Mouse (Mus musculus): ENCODE data around the gene Rtkn2.
A peak's percentile ranks its signal among the peaks of the same experiment; 100 is the strongest.

The Rtkn2 gene

DNA sequence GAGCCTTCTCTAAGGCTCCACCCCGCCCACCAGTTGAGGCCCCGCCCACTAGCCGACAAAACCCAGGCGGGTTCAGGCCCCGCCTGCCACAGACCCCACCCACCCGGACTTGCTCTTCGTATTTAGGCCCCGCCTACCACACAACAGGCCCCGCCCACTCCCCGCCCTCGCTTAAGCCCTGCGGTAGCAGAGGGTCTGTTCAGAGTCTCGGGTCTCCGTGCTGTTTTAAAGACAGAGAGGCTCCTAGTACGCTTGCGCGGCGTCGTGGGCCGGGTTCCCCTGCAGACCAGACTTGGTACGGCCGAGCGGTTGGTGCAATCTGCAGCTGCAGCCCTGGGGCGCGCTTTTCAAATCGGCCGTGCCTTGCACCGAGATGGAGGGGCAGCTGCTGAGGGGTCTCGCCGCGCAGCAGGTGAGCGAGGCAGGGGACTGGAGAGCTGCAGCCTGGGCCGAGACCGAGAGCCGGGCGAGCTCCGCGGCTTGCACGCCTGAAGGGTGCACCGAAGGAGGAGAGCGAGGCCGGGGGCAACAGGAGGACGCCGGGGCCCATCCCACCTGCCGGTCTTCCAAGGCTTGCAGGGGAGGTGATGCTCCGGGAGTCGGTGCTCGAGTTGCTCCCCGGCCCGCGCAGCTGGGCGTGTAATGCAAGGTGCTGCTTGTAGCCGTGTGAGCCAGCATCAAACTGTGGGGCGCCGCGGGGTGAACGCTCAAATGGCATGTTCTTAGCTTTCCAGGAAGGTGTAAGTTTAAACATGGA is at the start of gene Rtkn2:
Gene Rtkn2, plus strand, starts transcription at position 170 of the 757 bp plus-strand sequence.
- DNase-seq (ENCODE audit: low read depth, low spot score): peak; percentile 98

DNA sequence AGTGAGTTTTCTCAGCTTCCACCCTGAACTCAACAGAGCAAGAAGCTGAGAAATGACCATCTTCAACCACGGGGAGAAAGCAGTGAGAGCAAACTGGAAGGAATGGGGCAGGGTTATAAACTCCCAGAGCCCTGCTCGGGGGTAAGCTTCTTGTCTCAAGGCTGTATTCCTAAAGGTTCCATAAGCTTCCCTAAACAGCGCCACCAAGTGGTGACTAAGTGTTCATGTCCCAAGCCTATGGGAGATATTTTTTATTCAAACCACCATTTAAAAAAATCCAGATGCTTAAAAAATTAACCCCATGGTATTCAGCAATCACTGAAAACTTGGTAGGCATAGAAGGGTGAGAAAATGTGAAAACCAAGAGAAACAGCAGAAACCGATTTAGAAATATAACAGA is 48.0 kb upstream of the Rtkn2 start:
- DNase-seq (ENCODE audit: low read depth, low spot score): peak; percentile 54

DNA sequence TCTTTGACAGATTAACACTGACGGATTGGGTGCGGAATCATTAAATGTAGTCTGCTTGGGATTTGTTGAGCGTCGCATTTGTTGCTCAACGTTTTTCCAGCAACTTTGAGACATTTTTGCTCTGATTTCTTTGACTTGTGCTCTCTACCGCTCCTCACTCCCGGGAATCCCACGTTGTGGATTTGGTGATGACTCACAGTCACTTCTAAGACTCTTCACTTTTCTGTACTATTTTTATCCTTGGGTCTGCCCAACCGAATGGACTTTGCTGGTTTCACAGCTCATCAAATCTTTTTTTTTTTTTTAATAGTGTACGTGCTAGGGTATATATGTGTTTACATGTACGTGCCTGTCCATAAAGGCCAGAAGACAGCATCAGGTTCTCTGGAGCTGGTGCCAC is 46.6 kb upstream of the Rtkn2 start:
- DNase-seq (ENCODE audit: low read depth, low spot score): no peak

DNA sequence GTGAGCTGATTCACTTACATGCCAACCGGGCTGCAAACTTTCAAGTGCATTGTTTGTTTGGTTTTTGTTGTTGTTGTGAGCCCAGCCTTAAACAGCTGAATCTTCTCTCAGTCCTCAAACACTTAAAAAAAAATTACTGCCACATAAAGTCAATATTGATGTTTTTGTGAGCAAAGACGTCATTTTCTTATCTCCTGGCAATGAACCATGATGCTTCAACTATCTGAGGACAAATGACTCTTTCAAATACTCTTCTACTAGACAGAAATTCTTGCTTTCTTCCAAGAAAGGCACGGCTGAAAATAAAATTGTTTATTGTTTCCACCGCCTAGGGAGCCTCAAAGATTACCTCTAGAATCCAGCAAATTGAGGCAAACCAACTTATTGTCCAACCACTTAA is 42.4 kb upstream of the Rtkn2 start:
- no peak for DNase-seq (ENCODE audit: low read depth, low spot score)

DNA sequence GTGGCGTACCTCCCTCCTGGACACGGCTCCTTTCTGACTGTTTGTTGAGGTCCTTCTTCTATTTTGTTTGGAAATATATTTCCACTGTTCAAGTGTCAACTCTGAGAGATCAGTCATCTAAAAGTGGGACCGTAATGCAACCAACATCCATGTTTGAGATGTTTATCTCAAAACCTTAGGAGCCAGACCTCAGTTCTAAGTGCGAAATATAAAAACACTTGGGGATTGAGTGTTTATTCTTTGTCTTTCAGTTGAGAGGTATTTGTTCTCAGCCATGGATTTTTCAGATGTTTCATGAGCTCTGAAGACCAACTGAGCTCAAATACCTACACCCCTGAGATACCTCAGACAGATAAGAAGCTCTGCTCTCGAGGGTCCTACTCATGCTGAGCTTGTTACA is 41.6 kb upstream of the Rtkn2 start:
- DNase-seq (ENCODE audit: low read depth, low spot score): no peak

DNA sequence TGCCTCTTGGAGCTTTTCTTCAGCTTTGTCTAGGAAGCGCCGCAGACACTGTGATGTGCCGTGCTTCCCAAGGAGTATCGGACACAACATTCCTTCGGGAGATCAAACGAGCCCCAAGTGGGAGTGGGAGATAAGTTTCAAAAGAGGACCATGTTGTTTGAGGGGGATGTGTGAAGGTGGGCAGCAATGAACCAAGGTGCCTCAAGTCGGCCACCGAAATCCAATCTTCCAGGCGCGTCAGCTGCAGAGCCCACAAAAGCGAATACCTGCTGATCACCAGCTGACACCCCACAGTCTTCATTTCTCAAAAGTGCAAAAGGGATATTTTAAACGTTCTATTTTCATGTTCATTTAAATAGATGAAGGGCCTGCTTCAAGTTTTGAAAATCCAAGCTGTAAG is 39.8 kb upstream of the Rtkn2 start:
- no peak for DNase-seq (ENCODE audit: low read depth, low spot score)

DNA sequence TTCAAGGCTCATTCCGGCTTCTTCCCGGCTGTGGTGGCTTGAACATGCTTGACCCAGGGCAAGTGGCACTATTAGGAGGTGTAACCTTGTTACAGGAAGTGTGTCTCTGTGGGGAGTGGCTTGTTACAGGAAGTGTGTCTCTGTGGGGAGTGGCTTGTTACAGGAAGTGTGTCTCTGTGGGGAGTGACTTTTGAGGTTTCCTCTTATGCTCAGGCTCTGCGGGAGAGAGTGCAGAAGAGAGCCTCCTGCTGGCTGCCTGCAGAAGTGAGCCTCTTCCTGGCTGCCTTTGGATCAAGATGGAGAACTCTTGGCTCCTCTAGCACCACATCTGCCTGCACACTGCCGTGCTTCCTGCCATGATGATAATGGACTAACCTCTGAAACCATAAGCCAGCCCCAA is 35.9 kb upstream of the Rtkn2 start:
- DNase-seq (ENCODE audit: low read depth, low spot score): peak; percentile 75

DNA sequence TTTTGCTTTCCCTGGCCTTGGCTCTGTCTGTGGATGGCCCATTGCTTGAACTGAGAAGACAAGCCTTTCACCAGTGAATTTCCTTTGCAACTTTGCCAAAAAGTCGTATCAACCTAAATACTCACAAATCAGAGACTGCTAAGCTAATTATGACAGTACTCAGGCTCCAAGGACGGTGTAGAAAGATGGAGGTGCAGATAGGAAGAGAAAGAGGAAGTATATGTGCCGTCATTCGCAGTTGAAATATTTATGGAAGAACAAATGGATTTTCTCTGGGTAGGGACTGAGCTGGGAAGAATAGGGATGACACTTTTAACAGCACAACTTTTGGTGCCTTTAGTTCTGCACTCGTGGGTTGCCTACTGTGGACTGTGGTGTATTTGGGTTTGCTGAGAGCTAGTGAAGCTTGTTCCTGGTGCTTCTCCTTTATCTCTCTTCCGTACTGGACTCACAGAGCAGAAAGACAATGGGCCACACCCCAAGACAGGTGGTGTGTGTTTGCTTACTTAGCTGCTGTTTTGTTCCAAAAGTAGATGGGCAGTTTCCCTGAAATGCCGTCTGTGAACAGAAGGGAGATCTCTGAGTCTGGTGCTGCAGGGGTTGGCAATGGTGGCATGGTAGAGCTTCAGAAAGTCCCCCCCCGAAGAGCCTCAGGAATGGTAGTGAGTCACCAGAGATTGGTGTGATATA is 29.2 kb upstream of the Rtkn2 start:
- DNase-seq (ENCODE audit: low read depth, low spot score): peak; percentile 10

DNA sequence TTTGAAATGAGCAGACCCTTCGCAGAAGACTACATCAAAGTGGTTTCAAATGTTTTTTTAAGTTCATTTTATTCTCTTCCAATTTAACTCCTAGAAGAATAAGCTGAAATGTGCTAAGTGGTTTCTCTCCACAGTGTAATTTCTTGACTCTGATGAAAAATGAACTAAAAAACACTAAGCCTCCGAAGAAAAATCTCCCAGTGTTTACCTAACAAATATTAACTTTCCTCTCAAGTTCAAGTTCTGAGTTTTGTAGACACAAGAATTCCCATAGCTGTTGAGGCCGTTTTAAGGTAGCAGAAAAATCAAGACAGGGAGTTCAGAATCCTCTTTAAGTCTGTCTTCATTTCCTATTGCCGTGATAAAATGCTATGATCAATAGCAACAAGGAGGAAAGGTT is 27.7 kb upstream of the Rtkn2 start:
- no peak for DNase-seq (ENCODE audit: low read depth, low spot score)

DNA sequence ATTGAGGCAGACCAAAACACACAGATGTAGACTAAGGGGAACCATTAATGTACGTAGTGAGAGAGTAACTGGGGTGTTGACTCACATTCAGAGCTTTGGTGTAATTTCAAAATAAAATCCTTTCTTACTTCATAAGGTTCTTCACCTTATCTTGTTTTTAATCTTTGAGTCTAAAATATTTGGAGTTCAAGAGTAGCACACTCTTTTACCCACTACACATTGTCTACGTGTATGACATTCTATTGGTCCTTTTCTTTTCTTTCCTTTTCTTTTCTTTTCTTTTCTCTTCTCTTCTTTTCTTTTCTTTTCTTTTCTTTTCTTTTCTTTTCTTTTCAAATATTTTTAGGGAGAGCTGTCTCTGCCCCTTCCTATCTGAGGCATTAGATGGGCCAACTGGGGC is 23.4 kb upstream of the Rtkn2 start:
- DNase-seq (ENCODE audit: low read depth, low spot score): no peak

DNA sequence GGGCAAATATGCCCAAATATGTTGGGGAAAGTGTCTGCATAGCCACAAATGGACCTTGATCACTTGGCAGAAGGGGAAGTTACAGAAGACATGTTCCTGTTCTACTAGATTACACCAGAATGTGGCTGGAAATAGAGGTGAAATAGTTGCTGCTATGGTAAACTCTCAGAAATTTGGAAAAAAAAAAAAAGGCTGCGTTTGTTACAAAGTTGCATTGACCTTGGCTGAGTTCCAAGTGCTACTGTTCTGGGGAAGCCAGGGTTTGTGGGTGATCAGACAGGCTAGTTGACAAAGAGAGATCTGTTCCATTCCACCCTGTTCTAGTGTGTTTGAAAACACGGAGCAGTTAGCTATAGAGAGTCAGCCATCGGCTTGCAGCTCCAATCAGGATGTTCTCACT is 19.4 kb upstream of the Rtkn2 start:
- no peak for DNase-seq (ENCODE audit: low read depth, low spot score)

DNA sequence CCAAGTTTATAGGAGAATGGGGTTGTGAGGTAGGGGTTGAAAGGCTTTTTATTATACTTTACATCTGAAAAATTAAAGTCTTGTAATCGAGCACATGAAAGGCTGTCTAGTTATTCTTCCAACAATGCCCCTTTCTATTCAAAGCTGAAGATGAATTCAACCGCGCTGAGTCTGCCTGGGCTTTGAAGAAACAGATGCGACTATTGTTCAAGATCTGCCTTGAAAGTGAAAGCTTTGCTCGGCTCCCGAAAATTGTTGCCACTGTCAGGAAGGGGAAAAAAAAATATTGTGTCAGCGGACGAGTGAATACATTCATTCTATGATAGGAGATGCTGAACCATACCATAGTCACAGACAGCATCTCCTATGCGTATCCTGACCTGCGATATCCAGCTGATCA is 16.9 kb upstream of the Rtkn2 start:
- no peak for DNase-seq (ENCODE audit: low read depth, low spot score)

DNA sequence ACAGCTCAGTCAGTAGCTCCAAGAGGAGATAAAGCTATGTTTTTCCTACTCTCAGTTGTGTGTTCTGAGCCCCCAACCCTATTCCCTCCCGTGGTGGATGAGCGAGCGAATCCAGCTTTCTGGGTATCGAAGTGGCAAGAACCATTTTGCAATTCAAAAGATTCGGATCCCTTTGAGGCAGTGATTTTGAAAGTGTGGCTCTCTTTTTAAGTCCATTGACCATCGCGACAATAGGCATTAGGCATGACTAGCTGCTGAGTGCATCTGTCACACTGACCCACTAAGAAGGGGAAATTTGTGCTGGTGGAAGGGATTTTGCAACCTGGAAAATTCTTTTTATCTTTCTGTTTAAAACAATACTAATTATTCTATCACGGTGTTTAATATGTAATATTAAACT is 15.3 kb upstream of the Rtkn2 start:
- DNase-seq (ENCODE audit: low read depth, low spot score): no peak

DNA sequence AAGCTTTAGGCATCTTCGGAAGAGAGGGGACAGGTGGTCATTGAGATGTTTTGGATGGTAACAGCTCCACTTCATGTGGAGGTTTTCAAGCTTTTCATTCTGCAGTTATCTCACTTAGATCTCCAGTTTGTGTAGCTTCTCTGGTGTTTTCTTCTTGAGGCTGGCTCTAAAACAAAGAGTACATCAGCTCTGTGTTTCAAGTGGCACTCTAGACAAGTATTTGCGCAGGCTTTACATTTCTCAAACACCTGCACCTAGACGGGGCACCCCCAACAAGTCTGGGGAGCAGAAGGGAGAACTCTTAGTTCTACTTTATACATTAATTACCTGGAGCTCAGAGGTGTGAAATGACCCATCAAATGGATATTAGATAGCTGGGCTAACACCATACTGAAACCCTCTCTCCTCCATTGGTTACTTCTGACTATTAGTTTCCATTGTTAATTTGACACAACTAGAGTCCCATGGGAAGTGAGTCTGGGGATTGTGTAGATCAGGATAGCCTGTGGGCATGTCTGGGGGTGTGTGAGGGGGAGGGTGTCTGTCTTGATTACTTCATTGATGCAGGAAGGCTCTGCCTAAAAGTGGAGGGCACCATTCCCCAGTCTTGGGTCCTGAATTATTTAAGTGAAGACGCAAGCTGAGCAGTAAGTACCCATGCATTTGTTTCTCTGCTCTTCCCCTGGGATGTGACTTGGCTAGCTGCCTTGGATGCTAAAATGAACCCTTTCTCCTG is 14.0 kb upstream of the Rtkn2 start:
- no peak for DNase-seq (ENCODE audit: low read depth, low spot score)

DNA sequence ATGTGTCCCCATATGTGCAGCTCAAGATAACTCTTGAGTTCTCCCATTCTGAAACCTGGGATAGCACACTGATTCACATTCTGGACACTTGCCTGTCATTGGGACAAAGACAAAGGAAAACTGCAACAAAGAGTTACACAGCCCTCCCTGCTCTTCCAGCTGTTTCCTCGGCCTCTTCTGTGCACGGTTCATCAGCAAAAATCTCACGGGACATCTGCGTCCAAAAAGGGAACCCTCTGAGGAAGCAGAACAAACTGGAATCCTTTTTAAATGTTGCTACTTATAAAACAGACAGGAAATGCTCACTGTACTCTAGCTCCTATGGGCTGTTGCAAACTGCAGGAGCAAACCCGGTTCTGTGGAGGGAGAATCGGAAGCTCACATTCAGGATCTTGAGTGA is 13.3 kb upstream of the Rtkn2 start:
- DNase-seq (ENCODE audit: low read depth, low spot score): no peak

DNA sequence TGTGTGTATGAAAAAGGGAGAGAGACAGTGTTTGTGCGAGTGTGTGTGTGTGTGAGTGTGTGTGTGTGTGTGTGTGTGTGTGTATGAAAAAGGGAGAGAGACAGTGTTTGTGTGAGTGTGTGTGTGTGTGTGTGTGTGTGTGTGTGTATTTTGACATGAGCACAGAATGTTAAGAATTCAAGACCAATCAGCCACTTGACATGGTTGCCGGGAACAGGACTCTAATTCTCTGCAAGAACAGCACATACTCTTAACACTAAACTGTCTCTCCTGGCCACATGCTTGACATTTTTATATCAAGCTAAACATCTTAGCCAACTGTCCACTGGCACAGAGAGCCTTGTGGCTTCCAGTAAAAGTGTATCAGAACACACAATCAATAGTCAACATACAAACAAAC is 12.4 kb upstream of the Rtkn2 start:
- no peak for DNase-seq (ENCODE audit: low read depth, low spot score)

DNA sequence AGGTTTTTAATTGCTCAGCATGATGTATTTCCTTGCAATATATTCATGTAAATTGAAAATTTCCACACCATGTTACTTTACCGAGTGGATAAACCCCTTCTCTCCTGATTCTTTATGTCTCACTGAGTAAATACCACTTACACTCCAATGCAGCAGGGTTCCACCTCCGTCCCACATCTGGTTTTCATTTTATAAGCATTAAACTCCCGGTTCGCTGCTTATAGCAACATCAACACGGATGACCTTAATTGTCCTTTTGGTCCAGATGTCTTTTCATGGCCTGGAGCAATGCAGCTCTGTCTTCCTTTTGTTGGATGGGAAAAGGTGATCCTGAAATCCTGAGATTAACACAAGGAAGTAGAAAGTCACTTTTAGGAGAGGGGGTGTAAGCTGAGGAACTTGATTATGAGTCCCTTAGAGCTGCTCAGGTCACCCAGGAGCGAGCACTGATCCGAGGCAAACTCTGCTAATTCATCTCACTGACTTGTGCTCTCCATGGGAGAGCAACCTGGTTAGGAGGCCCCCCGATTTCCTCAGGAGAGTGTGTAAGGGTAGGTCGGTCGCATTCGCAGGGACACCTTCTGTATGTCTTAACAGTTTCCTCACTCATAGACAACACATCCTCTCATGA is 8.1 kb upstream of the Rtkn2 start:
- DNase-seq (ENCODE audit: low read depth, low spot score): no peak

DNA sequence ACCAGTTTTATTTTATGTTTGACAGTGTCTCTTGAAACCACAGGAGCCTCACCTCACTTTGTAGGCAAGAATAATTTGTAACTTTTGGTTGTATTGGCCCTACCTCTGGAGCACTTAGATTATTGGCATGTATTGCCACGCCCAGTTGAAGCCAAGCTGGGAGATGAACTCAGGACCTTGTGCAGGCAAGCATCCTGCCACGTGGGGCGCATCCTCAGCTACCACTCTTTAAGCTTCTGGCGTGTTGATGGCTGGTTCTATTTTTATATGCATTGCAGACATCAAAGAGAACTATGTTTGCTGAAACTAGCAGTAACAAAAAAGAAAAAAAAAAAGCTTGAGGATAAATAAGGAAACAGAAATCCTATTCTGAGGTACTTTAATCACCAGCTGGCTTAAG is 2.1 kb upstream of the Rtkn2 start:
- DNase-seq (ENCODE audit: low read depth, low spot score): no peak

DNA sequence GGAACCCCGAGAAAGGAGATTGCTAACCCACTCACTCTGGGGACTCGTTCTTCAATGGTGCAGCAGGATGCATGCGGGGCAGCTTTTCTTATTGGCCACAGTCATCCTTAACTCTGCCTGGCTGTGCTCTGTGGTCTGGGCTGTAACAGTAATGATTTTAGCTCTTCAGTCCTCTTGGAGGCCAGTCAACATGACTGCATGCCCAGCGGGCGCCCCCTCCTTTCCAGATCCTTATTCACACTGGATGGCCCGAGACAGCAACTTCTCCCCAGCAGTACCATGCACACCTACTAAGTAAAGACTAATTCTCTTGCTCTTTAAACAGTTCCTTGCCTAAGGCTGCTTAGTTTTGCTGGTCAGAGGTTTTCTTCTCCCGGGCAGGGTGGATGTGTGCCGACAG is 4.4 kb downstream of the Rtkn2 start:
- DNase-seq (ENCODE audit: low read depth, low spot score): no peak

DNA sequence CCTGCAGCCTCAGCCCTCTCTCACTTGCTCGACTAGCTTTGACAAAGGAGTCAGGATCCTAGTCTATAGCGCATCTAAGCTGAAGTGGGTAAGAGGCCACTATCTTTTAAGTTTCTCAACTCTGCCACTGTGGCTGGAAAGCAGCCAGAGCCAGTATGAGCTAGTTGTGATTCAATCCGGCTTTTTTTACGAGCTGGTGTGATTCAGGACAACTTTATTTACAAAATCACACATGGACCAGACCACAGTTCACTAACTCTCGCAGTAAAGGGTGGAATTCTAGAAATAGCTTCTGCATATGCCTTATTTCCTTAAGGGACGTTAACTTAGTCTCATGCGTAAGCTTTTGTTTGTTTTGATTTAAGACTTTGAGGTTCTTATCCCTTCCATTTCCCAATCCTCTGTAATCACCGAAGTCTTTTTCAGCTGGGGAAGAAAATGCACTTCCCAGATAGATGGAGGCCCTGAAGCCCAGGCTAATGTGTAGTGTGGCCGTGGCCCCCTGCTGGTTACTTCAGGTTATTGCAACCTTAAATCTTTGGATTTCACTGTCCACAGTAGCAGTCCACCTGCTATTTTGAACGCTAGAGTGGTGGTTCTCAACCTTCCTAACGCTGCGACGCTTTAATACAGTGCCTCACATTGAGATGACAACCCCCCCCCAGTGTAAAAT is 5.0 kb downstream of the Rtkn2 start:
- peak; percentile 67 for DNase-seq (ENCODE audit: low read depth, low spot score)

DNA sequence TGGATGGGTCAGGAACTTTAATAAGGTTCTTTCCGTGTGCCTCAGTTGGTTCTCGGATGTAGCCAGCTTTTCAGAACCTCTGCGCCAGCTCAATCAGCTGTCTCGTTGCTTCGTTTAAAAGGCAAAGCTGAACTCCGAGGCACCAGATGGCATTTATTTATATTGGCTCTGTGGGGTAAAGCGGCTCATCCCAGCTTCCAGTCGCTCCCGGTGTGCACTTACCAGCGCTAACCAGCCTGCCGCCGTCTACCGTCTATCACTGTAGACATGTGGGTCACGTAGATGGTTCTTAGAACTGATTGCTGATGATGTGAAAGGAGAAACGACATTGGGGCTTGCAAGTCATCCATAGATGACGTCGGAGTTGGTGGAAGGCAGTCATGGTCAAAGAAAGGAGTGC is 5.7 kb downstream of the Rtkn2 start:
- DNase-seq (ENCODE audit: low read depth, low spot score): no peak

DNA sequence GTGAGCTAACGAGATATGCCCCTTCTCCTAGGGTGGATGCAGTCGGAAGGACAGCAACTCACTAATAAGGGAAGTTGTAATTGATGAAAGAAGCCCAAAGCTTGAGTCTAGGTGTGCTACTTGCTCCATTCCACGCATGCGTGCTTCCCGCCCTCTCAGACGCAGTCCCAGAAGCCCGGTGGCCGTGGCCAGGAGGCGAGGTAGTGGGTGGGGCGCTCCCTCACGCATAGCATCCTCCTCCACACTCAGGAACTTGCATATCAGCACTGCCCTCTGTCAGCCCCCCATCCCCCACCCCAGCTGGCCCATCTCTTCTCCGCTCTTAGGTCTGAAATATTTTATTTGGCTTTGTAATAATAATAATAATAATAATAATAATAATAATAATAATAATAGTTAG is 16.0 kb downstream of the Rtkn2 start:
- DNase-seq (ENCODE audit: low read depth, low spot score): peak; percentile 90
